Mouse (Mus musculus): ENCODE measurements around the gene Snx33. TPM values are rescaled to one million over a fixed set of nuclear protein-coding genes. Genes with fewer than 3 reads are reported as not detected.
"Not testable (repeated sequence)": the region's sequence is repeated elsewhere in the genome, so short reads cannot be mapped to it uniquely, and the experiment has no call there.

Gene Snx33
- polyA plus RNA-seq, 1 experiment from 2014 or later: 12.3 TPM

GRCm38 (mm10) chr9:56915116-56915515 is 13.1 kb downstream of the Snx33 start:
- ATAC-seq (ENCODE audit: low FRiP score, low TSS enrichment): no peak
- H3K27ac ChIP-seq (ENCODE audit: low read length): no peak overlapping the region
- no peaks in the 10 kb centered on the region for H3K4me1 ChIP-seq (ENCODE audit: insufficient read depth, low read length)
- no peak overlapping the region for H3K4me2 ChIP-seq (replicated peaks; ENCODE audit: low read depth, low read length)
- peaks cover 36% of the 10 kb centered on the region for H3K36me3 ChIP-seq (ENCODE audit: insufficient read depth, low read length)
- no peaks in the 10 kb centered on the region for H3K27me3 ChIP-seq (ENCODE audit: insufficient read depth, low read length)
- 88% methylated on average over 1 of the region's 1 CpGs for WGBS
- H3K4me3 ChIP-seq (ENCODE audit: low read length): no peak overlapping the region
- H3K9me3 ChIP-seq (ENCODE audit: low read length): no peaks in the 10 kb centered on the region
- H3K9ac ChIP-seq (replicated peaks; ENCODE audit: low read length): no peak overlapping the region

DNA sequence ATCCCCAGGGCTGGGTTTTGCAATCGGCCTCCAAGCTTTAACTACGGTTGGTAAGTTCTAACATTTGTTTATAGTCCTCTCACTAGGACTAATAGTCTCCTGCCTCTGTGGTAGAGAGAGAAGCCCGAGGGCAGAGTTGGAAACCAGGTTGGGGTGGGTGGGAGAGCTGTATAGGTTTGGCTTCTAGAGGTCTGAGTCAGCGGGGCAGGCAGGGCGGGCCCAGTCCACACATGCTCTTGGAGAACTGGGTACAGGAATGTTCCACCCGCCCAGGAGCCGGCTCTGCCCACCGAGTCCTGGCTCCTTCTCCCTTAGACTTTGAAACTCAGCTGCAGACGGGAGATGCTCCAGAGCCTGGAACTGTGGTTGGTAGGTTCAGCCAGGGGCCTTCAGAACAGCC is 14.2 kb downstream of the Snx33 start:
- 80% methylated on average over 9 of the region's 9 CpGs for WGBS
- no peak overlapping the region for H3K27ac ChIP-seq (ENCODE audit: low read length)
- no peak overlapping the region for H3K9ac ChIP-seq (replicated peaks; ENCODE audit: low read length)
- no peaks in the 10 kb centered on the region for H3K4me1 ChIP-seq (ENCODE audit: insufficient read depth, low read length)
- no peaks in the 10 kb centered on the region for H3K27me3 ChIP-seq (ENCODE audit: insufficient read depth, low read length)
- H3K4me3 ChIP-seq (ENCODE audit: low read length): no peak overlapping the region
- no peak for ATAC-seq (ENCODE audit: low FRiP score, low TSS enrichment)
- no peak overlapping the region for H3K4me2 ChIP-seq (replicated peaks; ENCODE audit: low read depth, low read length)
- H3K36me3 ChIP-seq (ENCODE audit: insufficient read depth, low read length): peaks cover 33% of the 10 kb centered on the region
- no peaks in the 10 kb centered on the region for H3K9me3 ChIP-seq (ENCODE audit: low read length)

DNA sequence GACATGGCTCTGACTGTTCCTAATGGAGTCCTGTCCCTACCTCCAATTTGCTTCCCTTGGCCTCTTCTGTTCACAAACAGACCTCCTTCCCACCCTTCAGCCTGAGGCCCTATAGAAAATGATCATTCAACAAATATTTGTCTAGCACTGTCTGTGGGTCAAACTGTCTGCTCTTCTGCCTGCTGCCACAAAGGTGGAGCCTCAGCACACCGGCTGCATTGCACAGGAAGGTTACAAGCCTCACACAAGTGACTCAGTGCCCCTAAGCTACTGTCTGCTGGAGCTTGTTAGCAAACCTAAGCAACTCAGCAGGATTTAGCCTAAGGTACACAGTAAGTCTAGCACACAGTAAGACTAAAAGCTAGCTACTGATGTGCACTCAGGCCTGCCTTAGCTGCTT is 17.2 kb downstream of the Snx33 start:
- H3K4me1 ChIP-seq (ENCODE audit: insufficient read depth, low read length): no peaks in the 10 kb centered on the region
- no peak overlapping the region for H3K4me3 ChIP-seq (ENCODE audit: low read length)
- H3K27ac ChIP-seq (ENCODE audit: low read length): no peak overlapping the region
- 58% methylated on average over 1 of the region's 1 CpGs for WGBS
- no peak overlapping the region for H3K4me2 ChIP-seq (replicated peaks; ENCODE audit: low read depth, low read length)
- H3K9me3 ChIP-seq (ENCODE audit: low read length): no peaks in the 10 kb centered on the region
- H3K9ac ChIP-seq (replicated peaks; ENCODE audit: low read length): no peak overlapping the region
- peaks cover 7% of the 10 kb centered on the region; the same call in 1 of the 2 replicates for H3K36me3 ChIP-seq (ENCODE audit: insufficient read depth, low read length)
- no peaks in the 10 kb centered on the region for H3K27me3 ChIP-seq (ENCODE audit: insufficient read depth, low read length)
- ATAC-seq (ENCODE audit: low FRiP score, low TSS enrichment): no peak

- not testable (repeated sequence) for H3K9me3 ChIP-seq (ENCODE audit: low read length); H3K4me1 ChIP-seq (ENCODE audit: insufficient read depth, low read length); H3K27ac ChIP-seq (ENCODE audit: low read length); ATAC-seq (ENCODE audit: low FRiP score, low TSS enrichment); H3K4me2 ChIP-seq (replicated peaks; ENCODE audit: low read depth, low read length); H3K9ac ChIP-seq (replicated peaks; ENCODE audit: low read length); H3K36me3 ChIP-seq (ENCODE audit: insufficient read depth, low read length); H3K27me3 ChIP-seq (ENCODE audit: insufficient read depth, low read length); H3K4me3 ChIP-seq (ENCODE audit: low read length)
- WGBS: 46% methylated on average over 4 of the region's 4 CpGs
Measured at GRCm38 (mm10) chr9:56909991-56910390, 18.2 kb downstream of the Snx33 start.

GRCm38 (mm10) chr9:56907549-56907948 is 20.6 kb downstream of the Snx33 start:
- no peak overlapping the region for H3K4me3 ChIP-seq (ENCODE audit: low read length)
- H3K9me3 ChIP-seq (ENCODE audit: low read length): no peaks in the 10 kb centered on the region
- no peak for ATAC-seq (ENCODE audit: low FRiP score, low TSS enrichment)
- H3K27ac ChIP-seq (ENCODE audit: low read length): no peak overlapping the region
- no peak overlapping the region for H3K9ac ChIP-seq (replicated peaks; ENCODE audit: low read length)
- 79% methylated on average over 9 of the region's 9 CpGs for WGBS
- no peaks in the 10 kb centered on the region for H3K4me1 ChIP-seq (ENCODE audit: insufficient read depth, low read length)
- H3K4me2 ChIP-seq (replicated peaks; ENCODE audit: low read depth, low read length): no peak overlapping the region
- H3K27me3 ChIP-seq (ENCODE audit: insufficient read depth, low read length): no peaks in the 10 kb centered on the region
- H3K36me3 ChIP-seq (ENCODE audit: insufficient read depth, low read length): no peaks in the 10 kb centered on the region

GRCm38 (mm10) chr9:56903662-56904061 is 24.5 kb downstream of the Snx33 start:
- 85% methylated on average over 3 of the region's 3 CpGs for WGBS
- Histone ChIP-seq H3K4me3 (ENCODE audit: low read length) (no peak overlapping the region), H3K27me3 (ENCODE audit: insufficient read depth, low read length) (no peaks in the 10 kb centered on the region), H3K27ac (ENCODE audit: low read length) (no peak overlapping the region), H3K4me2 (replicated peaks; ENCODE audit: low read depth, low read length) (no peak overlapping the region), H3K36me3 (ENCODE audit: insufficient read depth, low read length) (no peaks in the 10 kb centered on the region), H3K9ac (replicated peaks; ENCODE audit: low read length) (no peak overlapping the region), H3K9me3 (ENCODE audit: low read length) (no peaks in the 10 kb centered on the region), H3K4me1 (ENCODE audit: insufficient read depth, low read length) (peaks cover 18% of the 10 kb centered on the region)
- ATAC-seq (ENCODE audit: low FRiP score, low TSS enrichment): no peak

- Histone ChIP-seq H3K4me2 (replicated peaks; ENCODE audit: low read depth, low read length) (no peak overlapping the region), H3K27ac (ENCODE audit: low read length) (no peak overlapping the region), H3K9ac (replicated peaks; ENCODE audit: low read length) (no peak overlapping the region), H3K4me1 (ENCODE audit: insufficient read depth, low read length) (peaks cover 18% of the 10 kb centered on the region), H3K36me3 (ENCODE audit: insufficient read depth, low read length) (no peaks in the 10 kb centered on the region), H3K4me3 (ENCODE audit: low read length) (no peak overlapping the region), H3K27me3 (ENCODE audit: insufficient read depth, low read length) (no peaks in the 10 kb centered on the region), H3K9me3 (ENCODE audit: low read length) (no peaks in the 10 kb centered on the region)
- ATAC-seq (ENCODE audit: low FRiP score, low TSS enrichment): no peak
- WGBS: 57% methylated on average over 8 of the region's 8 CpGs
Measured at GRCm38 (mm10) chr9:56901187-56901586, 27.0 kb downstream of the Snx33 start.

DNA sequence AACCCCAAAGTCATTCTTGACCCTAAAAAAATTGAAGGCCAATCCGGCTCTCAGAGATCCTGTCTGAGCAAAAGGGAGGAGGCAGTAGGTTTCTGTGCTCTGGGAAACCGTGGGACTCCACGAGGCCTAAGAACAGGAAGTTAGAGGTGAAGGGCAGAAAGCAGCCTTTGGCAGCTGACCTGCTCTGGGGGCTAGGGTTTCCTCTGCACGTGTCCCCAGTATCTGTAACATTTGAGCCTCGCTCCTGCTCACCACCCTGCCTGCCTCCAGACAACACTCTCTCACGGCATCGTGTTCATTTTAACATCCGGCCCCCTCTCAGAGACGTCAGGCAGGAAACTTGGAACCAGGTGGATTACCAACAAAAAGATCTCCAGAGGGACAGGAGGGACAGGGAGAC is 27.6 kb downstream of the Snx33 start:
- Histone ChIP-seq H3K9ac (replicated peaks; ENCODE audit: low read length) (no peak overlapping the region), H3K36me3 (ENCODE audit: insufficient read depth, low read length) (no peaks in the 10 kb centered on the region), H3K27me3 (ENCODE audit: insufficient read depth, low read length) (no peaks in the 10 kb centered on the region), H3K9me3 (ENCODE audit: low read length) (no peaks in the 10 kb centered on the region), H3K4me3 (ENCODE audit: low read length) (no peak overlapping the region), H3K4me2 (replicated peaks; ENCODE audit: low read depth, low read length) (no peak overlapping the region), H3K27ac (ENCODE audit: low read length) (no peak overlapping the region), H3K4me1 (ENCODE audit: insufficient read depth, low read length) (peaks cover 18% of the 10 kb centered on the region)
- ATAC-seq (ENCODE audit: low FRiP score, low TSS enrichment): no peak
- 7% methylated on average over 9 of the region's 9 CpGs for WGBS

GRCm38 (mm10) chr9:56900060-56900459 is 28.1 kb downstream of the Snx33 start:
- H3K36me3 ChIP-seq (ENCODE audit: insufficient read depth, low read length): no peaks in the 10 kb centered on the region
- no peak overlapping the region for H3K4me2 ChIP-seq (replicated peaks; ENCODE audit: low read depth, low read length)
- H3K4me1 ChIP-seq (ENCODE audit: insufficient read depth, low read length): peaks cover 18% of the 10 kb centered on the region
- no peaks in the 10 kb centered on the region for H3K27me3 ChIP-seq (ENCODE audit: insufficient read depth, low read length)
- no peak for ATAC-seq (ENCODE audit: low FRiP score, low TSS enrichment)
- no peaks in the 10 kb centered on the region for H3K9me3 ChIP-seq (ENCODE audit: low read length)
- H3K9ac ChIP-seq (replicated peaks; ENCODE audit: low read length): no peak overlapping the region
- H3K27ac ChIP-seq (ENCODE audit: low read length): no peak overlapping the region
- no peak overlapping the region for H3K4me3 ChIP-seq (ENCODE audit: low read length)

DNA sequence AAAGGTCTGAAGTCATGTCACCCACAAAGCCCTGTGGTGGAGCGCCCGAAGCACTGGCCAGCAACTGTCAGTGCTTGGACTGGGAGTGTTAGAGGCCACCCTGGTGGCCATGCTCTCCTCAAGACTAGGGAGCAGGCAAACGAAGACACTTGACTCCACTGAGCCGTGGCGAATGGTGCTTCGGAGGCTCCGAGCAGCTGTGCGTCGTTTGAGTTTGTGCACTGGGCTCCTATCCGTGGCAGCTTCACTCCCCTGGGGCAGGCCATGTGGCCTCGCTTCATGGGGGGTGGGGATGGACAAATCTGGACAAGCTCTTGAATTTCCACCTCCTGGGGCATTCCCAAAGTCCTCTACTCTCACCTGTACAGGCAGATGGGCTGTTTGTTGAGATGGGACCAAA is 28.8 kb downstream of the Snx33 start:
- WGBS: 51% methylated on average over 11 of the region's 11 CpGs
- Histone ChIP-seq H3K27ac (ENCODE audit: low read length) (no peak overlapping the region), H3K9me3 (ENCODE audit: low read length) (no peaks in the 10 kb centered on the region), H3K4me2 (replicated peaks; ENCODE audit: low read depth, low read length) (no peak overlapping the region), H3K27me3 (ENCODE audit: insufficient read depth, low read length) (no peaks in the 10 kb centered on the region), H3K36me3 (ENCODE audit: insufficient read depth, low read length) (no peaks in the 10 kb centered on the region), H3K9ac (replicated peaks; ENCODE audit: low read length) (no peak overlapping the region), H3K4me3 (ENCODE audit: low read length) (no peak overlapping the region), H3K4me1 (ENCODE audit: insufficient read depth, low read length) (peaks cover 20% of the 10 kb centered on the region)
- ATAC-seq (ENCODE audit: low FRiP score, low TSS enrichment): peak; percentile 57

- no peak for ATAC-seq (ENCODE audit: low FRiP score, low TSS enrichment)
- H3K27me3 ChIP-seq (ENCODE audit: insufficient read depth, low read length): no peaks in the 10 kb centered on the region
- H3K9ac ChIP-seq (replicated peaks; ENCODE audit: low read length): no peak overlapping the region; the same call in 1 of the 2 replicates
- H3K4me1 ChIP-seq (ENCODE audit: insufficient read depth, low read length): peaks cover 37% of the 10 kb centered on the region
- WGBS: 88% methylated on average over 12 of the region's 12 CpGs
- H3K36me3 ChIP-seq (ENCODE audit: insufficient read depth, low read length): 0 out of 2 replicates have a peak, but pooled peaks cover 5% of the 10 kb centered on the region
- no peak overlapping the region for H3K4me2 ChIP-seq (replicated peaks; ENCODE audit: low read depth, low read length)
- no peak overlapping the region for H3K27ac ChIP-seq (ENCODE audit: low read length)
- no peak overlapping the region for H3K4me3 ChIP-seq (ENCODE audit: low read length)
- no peaks in the 10 kb centered on the region for H3K9me3 ChIP-seq (ENCODE audit: low read length)
Measured at GRCm38 (mm10) chr9:56896779-56897178, 31.4 kb downstream of the Snx33 start.

All from kidney, embryonic 16.5 days (tissue).